Mouse (Mus musculus): ENCODE data around the gene Trpm1. TPM values are rescaled to one million over a fixed set of nuclear protein-coding genes. Genes with fewer than 3 reads are reported as not detected.

Gene Trpm1
- total RNA-seq, 2 experiments from 2014 or later: not detected

DNA sequence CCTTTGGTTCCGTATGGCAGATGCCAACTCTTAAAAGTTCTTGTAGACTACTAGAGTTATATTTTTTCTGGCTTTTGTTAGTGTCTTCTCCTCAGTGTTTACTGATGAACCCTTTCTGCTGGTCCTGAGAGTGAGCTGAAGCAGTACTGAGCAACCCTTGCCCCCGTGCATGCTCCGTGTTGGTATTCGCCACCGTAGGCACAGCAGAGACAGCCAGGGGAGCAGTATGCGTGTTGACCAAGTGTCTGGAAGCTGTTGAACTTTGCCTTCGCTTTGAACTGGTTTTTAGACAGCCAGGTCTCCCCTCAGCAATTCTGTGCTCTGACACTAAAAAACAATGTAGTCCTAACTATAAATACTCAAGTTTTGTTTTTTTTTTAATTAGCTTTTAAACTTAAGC lies 135.8 kb downstream of the Trpm1 start:
- TF ChIP-seq CTCF (conservative IDR thresholded peaks at IDR 0.05): no peak
- DNase-seq (ENCODE audit: low spot score in 2 of 2): no peak
- Histone ChIP-seq H3K4me3 (no peak overlapping the region; the same call in 1 of the 2 replicates), H3K27ac (no peak overlapping the region)

DNA sequence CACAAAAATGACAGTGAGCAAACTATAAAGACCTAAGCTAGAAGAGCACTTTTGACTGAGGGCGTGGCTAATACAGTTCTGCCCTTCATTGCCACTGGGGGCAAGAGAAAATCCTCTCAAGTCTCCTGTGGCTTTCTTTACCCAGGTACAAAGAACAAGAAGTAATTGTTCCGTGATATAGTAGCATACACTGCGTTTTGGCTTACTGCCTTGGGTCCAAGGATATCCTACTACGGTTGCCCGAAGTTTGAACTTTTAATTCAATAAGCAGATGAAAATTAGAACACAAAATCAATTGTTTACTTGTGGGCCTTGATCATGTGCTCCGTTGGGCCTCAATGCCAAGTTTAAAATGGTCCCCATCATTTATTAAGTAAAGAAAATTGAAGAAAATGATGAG lies 136.8 kb downstream of the Trpm1 start:
- TF ChIP-seq CTCF (conservative IDR thresholded peaks at IDR 0.05): no peak; the same call in 1 of the 2 replicates
- Histone ChIP-seq H3K27ac (no peak overlapping the region), H3K4me3 (no peak overlapping the region)
- no peak for DNase-seq (ENCODE audit: low spot score in 2 of 2)

GRCm38 (mm10) chr7:64291722-64292121 lies 138.1 kb downstream of the Trpm1 start:
- DNase-seq (ENCODE audit: low spot score in 2 of 2): no peak
- H3K4me3 ChIP-seq: no peak overlapping the region
- no peak for TF ChIP-seq CTCF (conservative IDR thresholded peaks at IDR 0.05)
- peak overlapping the region; percentile 47; the same call in 1 of the 2 replicates for H3K27ac ChIP-seq

DNA sequence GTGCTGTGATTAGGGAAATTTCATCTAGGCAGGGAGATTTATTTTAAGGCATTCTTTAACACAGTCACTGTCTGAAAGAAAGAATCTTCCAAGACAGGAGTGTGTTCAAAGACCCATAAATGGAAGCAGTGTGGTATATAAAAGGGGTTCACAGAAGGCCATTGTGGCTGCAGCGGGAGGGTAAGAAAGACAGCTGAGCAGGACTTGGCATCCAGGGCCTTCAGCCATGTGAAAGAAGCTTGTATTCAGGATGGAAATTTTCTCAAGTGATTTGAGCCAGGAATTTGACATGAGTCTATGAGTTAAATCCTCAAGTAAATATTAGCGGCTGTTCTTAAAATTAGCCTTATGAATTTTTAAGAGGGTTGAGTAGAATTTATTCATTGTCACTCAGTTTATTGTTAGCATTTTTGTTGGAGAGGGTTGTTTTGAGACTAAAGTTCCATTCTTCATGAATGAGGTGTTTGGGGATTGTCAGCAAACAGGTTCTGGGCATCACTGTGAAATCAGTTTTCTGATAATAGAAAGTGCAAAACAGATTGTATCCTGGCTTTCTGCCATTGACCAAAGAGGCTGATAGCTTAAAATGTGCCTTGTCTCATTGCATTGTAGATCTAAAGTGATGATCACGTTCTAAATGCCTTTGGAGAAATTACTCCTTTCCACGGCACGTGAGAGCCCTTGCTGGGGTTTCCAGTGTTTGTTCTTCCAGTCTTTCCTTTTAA lies 142.8 kb downstream of the Trpm1 start:
- DNase-seq (ENCODE audit: low spot score in 2 of 2): no peak
- H3K27ac ChIP-seq: peak overlapping the region; percentile 64
- no peak for TF ChIP-seq CTCF (conservative IDR thresholded peaks at IDR 0.05)
- H3K4me3 ChIP-seq: no peak overlapping the region

DNA sequence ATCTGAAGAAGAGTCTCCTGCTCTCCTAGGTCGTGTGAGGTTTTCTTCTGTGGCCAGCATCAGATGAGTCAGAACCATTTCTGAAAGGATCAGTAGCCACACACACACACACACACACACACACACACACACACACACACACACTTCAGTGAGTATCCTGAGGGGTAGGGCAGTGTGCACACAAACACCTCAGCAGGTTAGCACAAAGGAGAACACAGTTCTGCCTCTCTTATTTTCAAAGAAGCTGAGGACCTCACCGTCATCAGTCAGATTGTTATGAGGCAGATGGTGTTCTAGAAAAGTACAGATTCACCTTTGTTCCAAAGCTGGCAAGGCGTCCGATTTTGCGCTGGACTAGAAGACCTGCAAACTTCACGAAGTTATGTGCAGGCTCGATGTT lies 156.6 kb downstream of the Trpm1 start:
- no peak for DNase-seq (ENCODE audit: low spot score in 2 of 2)
- H3K27ac ChIP-seq: peak overlapping the region; percentile 77; the same call in 1 of the 2 replicates
- no peak for TF ChIP-seq CTCF (conservative IDR thresholded peaks at IDR 0.05)
- no peak overlapping the region for H3K4me3 ChIP-seq

- no peak overlapping the region for H3K4me3 ChIP-seq
- no peak for DNase-seq (ENCODE audit: low spot score in 2 of 2)
- peak overlapping the region; percentile 77 for H3K27ac ChIP-seq
- no peak for TF ChIP-seq CTCF (conservative IDR thresholded peaks at IDR 0.05)
Measured at GRCm38 (mm10) chr7:64310756-64311155, 157.1 kb downstream of the Trpm1 start.

DNA sequence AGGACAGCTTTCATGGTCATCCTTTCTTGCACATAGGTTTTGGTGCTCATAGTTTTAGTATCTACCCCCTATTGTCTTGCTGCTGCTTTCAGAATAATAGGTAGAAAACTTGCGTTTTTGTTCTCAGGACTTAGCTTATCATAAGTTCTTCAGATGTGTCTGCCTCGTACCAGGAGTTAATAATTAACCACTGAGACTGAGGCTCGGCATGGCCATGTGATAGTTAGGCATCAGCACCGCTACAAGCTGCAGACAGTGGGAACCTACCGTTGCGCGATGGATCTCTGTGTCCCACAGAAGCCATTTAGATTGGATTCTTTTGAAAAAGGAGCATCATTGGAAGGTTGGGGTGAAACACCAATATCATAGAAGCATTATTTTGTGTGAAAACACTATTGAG lies 159.2 kb downstream of the Trpm1 start:
- no peak overlapping the region for H3K4me3 ChIP-seq
- no peak for TF ChIP-seq CTCF (conservative IDR thresholded peaks at IDR 0.05)
- no peak overlapping the region for H3K27ac ChIP-seq
- DNase-seq (ENCODE audit: low spot score in 2 of 2): no peak

Small RNAs within 50 kb of the gene (microRNA-seq; reads per million reads assigned to microRNA genes)
- gene Mir211 (0.96 to 2.4 reads per million in 2 experiments), gene Mir6416 (0 reads per million in 2 experiments)

Other genes starting within 250 kb of the Trpm1 start
- not detected for gene E030018B13Rik, start 237.0 kb upstream of the Trpm1 start, total RNA-seq (2021)
- gene Klf13, start 214.9 kb upstream of the Trpm1 start, total RNA-seq (2021): 100 to 1,000 TPM; 200 to 216 TPM
- 10 to 100 TPM; 14.9 to 18.7 TPM for gene Mtmr10, start 133.8 kb downstream of the Trpm1 start, total RNA-seq (2021)
- gene Fan1, start 220.3 kb downstream of the Trpm1 start, total RNA-seq (2021): 10 to 100 TPM; 13.3 to 14.0 TPM
- gene Mphosph10, start 238.4 kb downstream of the Trpm1 start, total RNA-seq (2021): 10 to 100 TPM; 22.9 to 26.1 TPM
- gene Mcee, start 238.8 kb downstream of the Trpm1 start, total RNA-seq (2021): 10 to 100 TPM; 50.0 to 51.5 TPM